Mouse (Mus musculus): ENCODE measurements around the gene Cramp1l. TPM values are rescaled to one million over a fixed set of nuclear protein-coding genes. Genes with fewer than 3 reads are reported as not detected.

Cramp1l gene
- 7.0 and 7.3 TPM in 2 replicates for polyA plus RNA-seq (2015; fragmentation: Nextera tagmentation; extraction: Ambion mirVana)

DNA sequence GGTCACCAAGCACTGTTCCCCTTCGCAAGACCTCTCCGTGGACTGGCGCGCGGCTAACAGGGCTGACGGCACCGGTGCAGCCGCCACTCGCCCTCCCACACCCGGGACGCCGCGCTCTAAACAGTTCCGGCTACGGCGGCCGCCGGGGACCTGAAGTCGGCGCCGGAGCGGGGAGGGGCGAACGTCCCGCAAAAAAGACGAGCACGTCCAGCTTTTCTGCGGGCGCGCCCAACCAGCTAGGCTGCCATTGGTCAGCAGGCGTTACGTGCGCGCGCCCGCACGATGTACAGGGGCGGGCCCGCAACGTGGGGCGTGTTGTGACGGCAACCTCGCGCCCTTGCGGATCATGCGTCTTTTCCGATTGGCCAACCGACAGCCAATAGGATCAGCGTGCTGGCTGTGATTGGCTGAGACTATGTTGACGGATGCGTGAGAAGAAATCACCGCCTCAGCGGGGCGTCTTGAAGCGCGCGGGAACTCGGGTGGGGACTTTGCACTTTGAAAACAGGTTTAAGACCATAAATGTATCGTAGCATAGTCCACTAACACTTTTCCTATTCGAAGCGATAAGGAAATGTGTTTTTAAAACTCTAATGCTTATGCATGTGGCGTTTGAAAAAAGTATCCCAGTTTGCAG is at the start of gene Cramp1l, which contains the start of gene Ift140:
TSS of gene Cramp1l (minus strand) at position 134 of the 637 bp plus-strand sequence.
TSS of gene Ift140 (plus strand) at position 431 of the 637 bp plus-strand sequence.
- peak within 1 kb of the TSS; percentile 87 for H3K27ac ChIP-seq (replicated peaks)
- ATAC-seq (ENCODE audit: low read depth) = peak; percentile 100
- WGBS = under 1% methylated on average over 62 of the region's 62 CpGs

DNA sequence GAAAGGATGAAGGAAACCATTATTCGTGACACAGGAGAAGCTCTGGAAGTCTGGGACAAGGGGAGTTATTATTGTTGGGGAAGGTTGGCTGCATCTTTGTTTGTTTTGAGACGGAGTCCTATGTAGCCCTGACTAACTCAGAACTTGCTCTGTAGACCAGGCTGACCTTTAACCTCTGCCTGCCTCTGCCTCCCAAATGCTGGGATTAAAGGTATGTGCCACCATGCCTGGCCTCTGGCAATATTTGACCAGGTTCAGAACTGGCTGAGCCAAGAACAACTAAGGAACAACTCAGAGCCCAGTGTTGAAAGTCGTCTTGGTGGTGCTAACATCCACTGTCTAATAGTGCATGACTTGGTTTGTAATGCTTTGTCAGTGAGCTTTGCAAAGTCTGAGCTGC is 49.6 kb upstream of the Cramp1l start:
- WGBS = 91% methylated on average over 3 of the region's 3 CpGs
- ATAC-seq (ENCODE audit: low read depth) = no peak

More for the DNA sequence above, at the start of gene Cramp1l, which contains the start of gene Ift140:
- Histone ChIP-seq H3K36me3 (peaks cover 32% of the 10 kb centered on the region), H3K4me1 (replicated peaks) (peaks cover 50% of the 10 kb centered on the region), H3K4me3 (peak within 1 kb of the TSS; percentile 90), H3K27me3 (no peaks in the 10 kb centered on the region), H3K9ac (peak within 1 kb of the TSS; percentile 96), H3K9me3 (no peaks in the 10 kb centered on the region), H3K4me2 (peak within 1 kb of the TSS; percentile 99)

DNA sequence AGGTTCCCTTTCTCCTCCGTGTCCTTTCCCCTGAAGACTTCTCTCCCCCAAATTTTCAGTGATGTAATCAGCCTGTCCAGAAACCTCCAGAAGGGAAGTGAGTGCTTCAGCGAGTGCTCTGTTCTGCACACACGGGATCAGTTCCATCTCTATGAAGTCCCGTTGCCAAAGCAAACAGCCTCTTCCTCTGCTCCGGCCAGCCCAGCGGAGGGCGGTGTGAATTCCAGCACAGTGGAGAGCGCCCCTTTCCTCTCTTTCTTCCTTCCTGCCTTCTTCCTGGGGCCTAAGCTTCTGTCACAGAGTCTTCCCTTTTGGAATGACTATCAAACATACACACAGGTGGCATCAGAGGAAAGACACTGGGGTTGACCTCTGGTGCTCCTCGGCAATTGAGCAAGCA is 48.8 kb upstream of the Cramp1l start:
- no peak overlapping the region for H3K4me3 ChIP-seq
- H3K4me1 ChIP-seq (replicated peaks) = no peaks in the 10 kb centered on the region
- peaks cover 49% of the 10 kb centered on the region for H3K36me3 ChIP-seq
- 0 out of 2 replicates have a peak overlapping the region, but pooled peaks have one; percentile 1 for H3K27ac ChIP-seq (replicated peaks)
- no peaks in the 10 kb centered on the region for H3K27me3 ChIP-seq
- ATAC-seq (ENCODE audit: low read depth) = no peak
- H3K9me3 ChIP-seq = no peaks in the 10 kb centered on the region
- WGBS = 77% methylated on average over 9 of the region's 9 CpGs
- no peak overlapping the region for H3K4me2 ChIP-seq
- no peak overlapping the region for H3K9ac ChIP-seq

More for the DNA sequence above, 49.6 kb upstream of the Cramp1l start:
- Histone ChIP-seq H3K27me3 (no peaks in the 10 kb centered on the region), H3K36me3 (peaks cover 41% of the 10 kb centered on the region), H3K4me2 (no peak overlapping the region), H3K4me3 (no peak overlapping the region), H3K9ac (no peak overlapping the region), H3K4me1 (replicated peaks) (no peaks in the 10 kb centered on the region), H3K27ac (replicated peaks) (no peak overlapping the region), H3K9me3 (no peaks in the 10 kb centered on the region)

DNA sequence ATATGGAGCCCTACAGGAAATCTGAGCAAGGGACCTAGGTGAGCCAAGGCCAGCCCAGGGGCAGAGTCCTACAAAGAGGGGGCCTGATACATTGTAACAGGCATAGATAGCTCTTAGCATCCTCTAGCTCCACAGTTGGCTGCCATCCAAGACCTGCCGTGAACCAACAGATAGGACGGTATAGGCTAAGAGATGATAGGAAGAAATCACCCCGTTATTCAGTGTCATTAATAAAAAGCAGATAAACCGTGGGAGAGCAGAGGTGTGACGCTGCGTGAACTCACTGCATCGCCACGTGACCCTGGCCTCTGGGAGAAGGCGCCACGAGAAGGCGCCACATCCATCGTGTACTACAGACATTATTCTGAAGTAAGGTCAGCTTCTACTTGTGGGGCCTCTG is 48.3 kb upstream of the Cramp1l start:
- Histone ChIP-seq H3K27ac (replicated peaks) (no peak overlapping the region), H3K36me3 (peaks cover 54% of the 10 kb centered on the region), H3K4me1 (replicated peaks) (no peaks in the 10 kb centered on the region), H3K9ac (no peak overlapping the region), H3K27me3 (no peaks in the 10 kb centered on the region), H3K4me3 (no peak overlapping the region), H3K9me3 (no peaks in the 10 kb centered on the region), H3K4me2 (no peak overlapping the region)
- no peak for ATAC-seq (ENCODE audit: low read depth)
- 85% methylated on average over 12 of the region's 12 CpGs for WGBS

DNA sequence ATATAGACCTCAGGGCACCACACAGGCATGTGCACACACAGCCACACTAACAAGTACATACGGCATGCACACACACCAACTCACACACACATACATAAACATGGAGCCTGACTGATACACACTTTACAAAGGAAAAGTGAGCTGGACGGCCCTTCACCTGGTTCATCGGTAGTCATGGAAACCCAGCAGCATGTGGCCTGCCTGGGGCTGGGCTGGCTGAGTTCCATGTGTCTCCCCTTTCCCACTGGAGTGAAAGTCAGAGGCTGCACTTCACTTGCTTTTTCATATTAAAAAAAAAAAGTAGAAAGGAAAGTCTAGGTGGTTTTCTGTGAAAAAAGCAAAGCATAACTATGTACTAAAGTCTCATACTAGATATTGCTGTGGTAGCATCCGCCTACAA is 47.7 kb upstream of the Cramp1l start:
- Histone ChIP-seq H3K4me2 (no peak overlapping the region), H3K27ac (replicated peaks) (no peak overlapping the region), H3K4me3 (no peak overlapping the region), H3K27me3 (no peaks in the 10 kb centered on the region), H3K36me3 (peaks cover 59% of the 10 kb centered on the region), H3K9ac (no peak overlapping the region), H3K9me3 (no peaks in the 10 kb centered on the region), H3K4me1 (replicated peaks) (no peaks in the 10 kb centered on the region)
- no peak for ATAC-seq (ENCODE audit: low read depth)
- 79% methylated on average over 4 of the region's 4 CpGs for WGBS

GRCm38 (mm10) chr17:25057041-25057440 is 41.5 kb upstream of the Cramp1l start:
- 91% methylated on average over 6 of the region's 6 CpGs for WGBS
- Histone ChIP-seq H3K36me3 (peaks cover 82% of the 10 kb centered on the region), H3K9me3 (no peaks in the 10 kb centered on the region), H3K27ac (replicated peaks) (no peak overlapping the region), H3K9ac (no peak overlapping the region), H3K4me2 (no peak overlapping the region), H3K4me3 (no peak overlapping the region), H3K27me3 (no peaks in the 10 kb centered on the region), H3K4me1 (replicated peaks) (no peaks in the 10 kb centered on the region)
- no peak for ATAC-seq (ENCODE audit: low read depth)

GRCm38 (mm10) chr17:25053274-25053673 is 37.7 kb upstream of the Cramp1l start:
- Histone ChIP-seq H3K9me3 (no peaks in the 10 kb centered on the region), H3K27ac (replicated peaks) (no peak overlapping the region), H3K27me3 (no peaks in the 10 kb centered on the region), H3K4me3 (no peak overlapping the region), H3K9ac (no peak overlapping the region), H3K36me3 (peaks cover 83% of the 10 kb centered on the region), H3K4me1 (replicated peaks) (no peaks in the 10 kb centered on the region), H3K4me2 (no peak overlapping the region)
- no peak for ATAC-seq (ENCODE audit: low read depth)
- WGBS = 86% methylated on average over 9 of the region's 9 CpGs

GRCm38 (mm10) chr17:25047143-25047542 is 31.6 kb upstream of the Cramp1l start:
- ATAC-seq (ENCODE audit: low read depth) = no peak
- H3K27ac ChIP-seq (replicated peaks) = no peak overlapping the region
- 90% methylated on average over 6 of the region's 6 CpGs for WGBS
- H3K4me2 ChIP-seq = no peak overlapping the region
- no peaks in the 10 kb centered on the region for H3K4me1 ChIP-seq (replicated peaks)
- H3K36me3 ChIP-seq = peaks cover 58% of the 10 kb centered on the region
- H3K9me3 ChIP-seq = no peaks in the 10 kb centered on the region
- no peak overlapping the region for H3K4me3 ChIP-seq
- no peak overlapping the region for H3K9ac ChIP-seq
- no peaks in the 10 kb centered on the region for H3K27me3 ChIP-seq

DNA sequence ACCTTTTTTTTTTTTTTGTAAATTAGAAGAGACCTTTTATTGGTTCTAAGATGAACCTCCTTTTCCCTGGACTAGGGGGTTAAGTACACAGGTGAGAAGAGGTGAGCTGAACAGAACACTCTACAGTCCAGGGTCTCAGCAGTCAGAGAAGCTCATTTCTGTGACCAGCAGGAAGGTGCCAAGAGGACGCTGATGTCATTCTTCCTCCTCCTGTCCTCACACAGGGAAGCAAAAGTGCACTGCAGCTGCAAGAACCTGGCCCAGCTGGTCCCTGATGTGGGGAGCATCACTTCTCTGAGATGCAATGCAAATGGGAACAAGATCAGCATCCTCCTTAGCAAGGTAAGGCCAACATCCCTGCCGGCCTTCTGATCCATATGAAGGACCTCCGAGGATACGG is 29.7 kb upstream of the Cramp1l start:
- Histone ChIP-seq H3K4me1 (replicated peaks) (no peaks in the 10 kb centered on the region), H3K27me3 (no peaks in the 10 kb centered on the region), H3K36me3 (peaks cover 50% of the 10 kb centered on the region), H3K9ac (no peak overlapping the region), H3K9me3 (no peaks in the 10 kb centered on the region), H3K4me2 (no peak overlapping the region), H3K4me3 (no peak overlapping the region), H3K27ac (replicated peaks) (no peak overlapping the region)
- no peak for ATAC-seq (ENCODE audit: low read depth)
- WGBS = 89% methylated on average over 4 of the region's 4 CpGs

DNA sequence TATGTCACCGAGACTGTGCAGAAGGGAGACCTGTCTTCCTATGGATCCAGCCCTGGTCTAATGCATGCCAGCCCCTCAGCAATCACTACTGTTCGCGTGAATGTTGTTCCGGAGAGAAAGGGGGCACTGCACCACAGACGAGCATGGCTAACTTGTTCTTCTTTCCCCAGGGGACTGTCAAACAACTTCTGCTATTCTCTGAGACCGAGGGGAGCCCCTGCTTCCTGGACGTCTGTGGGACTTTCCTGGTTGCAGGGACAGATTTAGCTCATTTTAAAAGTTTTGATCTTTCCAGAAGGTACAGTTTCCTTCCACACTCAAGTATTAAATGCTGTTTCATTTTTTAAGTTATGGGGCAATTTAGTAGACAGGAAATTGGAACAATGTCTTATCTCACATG is 29.3 kb upstream of the Cramp1l start:
- WGBS = 79% methylated on average over 7 of the region's 7 CpGs
- no peaks in the 10 kb centered on the region for H3K27me3 ChIP-seq
- H3K4me1 ChIP-seq (replicated peaks) = no peaks in the 10 kb centered on the region
- no peak overlapping the region for H3K9ac ChIP-seq
- ATAC-seq (ENCODE audit: low read depth) = no peak
- no peak overlapping the region for H3K4me3 ChIP-seq
- peaks cover 50% of the 10 kb centered on the region for H3K36me3 ChIP-seq
- H3K4me2 ChIP-seq = no peak overlapping the region
- no peaks in the 10 kb centered on the region for H3K9me3 ChIP-seq
- H3K27ac ChIP-seq (replicated peaks) = no peak overlapping the region

GRCm38 (mm10) chr17:25036183-25036582 is 20.6 kb upstream of the Cramp1l start:
- WGBS = 72% methylated on average over 4 of the region's 4 CpGs
- Histone ChIP-seq H3K4me1 (replicated peaks) (no peaks in the 10 kb centered on the region), H3K27me3 (no peaks in the 10 kb centered on the region), H3K4me2 (no peak overlapping the region), H3K36me3 (peaks cover 66% of the 10 kb centered on the region), H3K27ac (replicated peaks) (no peak overlapping the region), H3K9ac (no peak overlapping the region), H3K9me3 (no peaks in the 10 kb centered on the region), H3K4me3 (no peak overlapping the region)
- ATAC-seq (ENCODE audit: low read depth) = no peak

- no peaks in the 10 kb centered on the region for H3K9me3 ChIP-seq
- ATAC-seq (ENCODE audit: low read depth) = peak; percentile 93
- no peaks in the 10 kb centered on the region for H3K27me3 ChIP-seq
- H3K4me1 ChIP-seq (replicated peaks) = peaks cover 46% of the 10 kb centered on the region
- peak overlapping the region; percentile 90 for H3K4me3 ChIP-seq
- peaks cover 25% of the 10 kb centered on the region for H3K36me3 ChIP-seq
- WGBS = under 1% methylated on average over 55 of the region's 55 CpGs
- peak overlapping the region; percentile 78 for H3K27ac ChIP-seq (replicated peaks)
- peak overlapping the region; percentile 82 for H3K4me2 ChIP-seq
- H3K9ac ChIP-seq = peak overlapping the region; percentile 79
Measured at GRCm38 (mm10) chr17:25016292-25017132, 924 bp upstream of the Cramp1l start.
